Mouse (Mus musculus): ENCODE measurements around the gene Dcdc2a. TPM values are rescaled to one million over a fixed set of nuclear protein-coding genes. Genes with fewer than 3 reads are reported as not detected.

The Dcdc2a gene
- polyA plus RNA-seq, 1 experiment from 2014 or later = 0.24 TPM

DNA sequence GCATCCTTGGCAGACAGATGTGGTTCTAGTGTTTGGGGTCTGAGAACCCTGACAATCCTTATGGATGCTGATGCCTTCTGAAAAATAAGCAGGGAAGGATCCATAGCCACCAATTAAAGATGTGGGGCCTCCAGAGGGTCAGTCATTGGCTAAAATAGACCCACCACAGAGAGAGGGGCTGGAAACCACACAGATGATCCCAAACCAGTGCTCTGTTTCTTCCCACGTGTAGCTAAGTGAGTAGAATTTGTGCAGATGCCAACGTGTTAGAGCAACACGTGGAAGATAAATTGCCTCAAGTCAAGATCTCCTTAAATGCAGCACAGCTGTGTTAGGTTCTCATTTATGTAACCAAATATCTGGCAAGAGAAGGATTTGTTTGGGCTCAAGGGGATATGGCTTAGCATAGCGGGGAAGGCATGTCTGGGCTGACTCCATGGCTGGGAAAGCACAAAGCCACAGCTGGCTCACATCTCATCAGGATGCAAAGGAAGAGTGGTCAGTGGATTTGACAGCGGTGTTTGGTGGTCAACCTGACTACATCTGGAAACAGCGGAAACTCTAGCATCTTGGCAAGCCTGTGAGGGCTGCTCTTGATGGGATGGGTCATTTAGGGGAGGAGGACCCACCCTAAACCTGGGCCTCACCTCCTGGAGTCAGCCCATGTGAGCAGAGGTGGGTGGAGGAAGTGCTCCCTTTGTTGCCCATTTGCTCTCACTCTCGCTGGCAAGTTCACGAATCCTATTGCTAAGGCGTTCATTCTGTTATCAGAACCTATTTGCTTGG lies 198.9 kb downstream of the Dcdc2a start:
- Histone ChIP-seq H3K36me3 (ENCODE audit: control insufficient read depth, insufficient read depth, low read length) (no peaks in the 10 kb centered on the region), H3K4me3 (ENCODE audit: low read depth, low read length) (no peak overlapping the region), H3K4me1 (replicated peaks; ENCODE audit: control insufficient read depth, insufficient read depth) (no peaks in the 10 kb centered on the region), H3K27ac (replicated peaks) (no peak overlapping the region), H3K9me3 (ENCODE audit: control insufficient read depth, low read length) (no peaks in the 10 kb centered on the region), H3K9ac (ENCODE audit: low read length) (no peak overlapping the region), H3K4me2 (replicated peaks; ENCODE audit: low read depth) (no peak overlapping the region), H3K27me3 (ENCODE audit: control insufficient read depth, insufficient read depth, low read length) (no peaks in the 10 kb centered on the region)
- TF ChIP-seq EP300 (optimal IDR thresholded peaks at IDR 0.05) (no peak), CTCF (IDR thresholded peaks at IDR 0.05; ENCODE audit: low read depth) (no peak)
- WGBS = 34% methylated on average over 9 of the region's 9 CpGs
- ATAC-seq (ENCODE audit: low FRiP score, low TSS enrichment) (no peak), DNase-seq (ENCODE audit: low spot score) (no peak)

DNA sequence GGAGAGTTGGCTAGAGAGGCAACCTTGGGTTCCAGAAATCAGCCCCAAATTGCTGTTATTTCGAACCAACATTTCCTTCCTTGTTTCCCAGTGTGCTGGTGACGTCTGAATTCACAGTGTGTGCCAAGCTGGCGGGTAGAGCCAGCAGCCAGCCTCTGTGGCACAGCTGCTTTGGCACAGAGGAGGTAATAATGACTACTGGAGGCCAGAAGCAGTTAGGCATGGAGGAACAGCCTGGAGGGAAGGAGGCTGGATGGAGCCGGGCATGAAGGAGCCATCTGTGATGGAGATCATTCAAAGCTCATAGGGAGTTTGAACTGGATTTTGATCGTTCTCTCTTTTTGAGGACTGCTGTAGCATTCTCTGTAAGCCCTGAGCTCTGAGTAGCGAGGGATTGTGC lies 201.8 kb downstream of the Dcdc2a start:
- Histone ChIP-seq H3K36me3 (ENCODE audit: control insufficient read depth, insufficient read depth, low read length) (no peaks in the 10 kb centered on the region), H3K4me2 (replicated peaks; ENCODE audit: low read depth) (no peak overlapping the region), H3K9me3 (ENCODE audit: control insufficient read depth, low read length) (no peaks in the 10 kb centered on the region), H3K4me3 (ENCODE audit: low read depth, low read length) (no peak overlapping the region), H3K9ac (ENCODE audit: low read length) (no peak overlapping the region), H3K27ac (replicated peaks) (no peak overlapping the region), H3K27me3 (ENCODE audit: control insufficient read depth, insufficient read depth, low read length) (no peaks in the 10 kb centered on the region), H3K4me1 (replicated peaks; ENCODE audit: control insufficient read depth, insufficient read depth) (no peaks in the 10 kb centered on the region)
- ATAC-seq (ENCODE audit: low FRiP score, low TSS enrichment) = no peak
- DNase-seq (ENCODE audit: low spot score) = no peak
- WGBS = 82% methylated on average over 6 of the region's 6 CpGs
- TF ChIP-seq CTCF (IDR thresholded peaks at IDR 0.05; ENCODE audit: low read depth) (no peak), EP300 (optimal IDR thresholded peaks at IDR 0.05) (no peak)

Other genes starting within 250 kb of the Dcdc2a start
- 111 and 117 TPM in 2 replicates for gene Acot13, start 224.5 kb upstream of the Dcdc2a start, polyA plus RNA-seq (2015; fragmentation: Nextera tagmentation; extraction: Ambion mirVana)
- 21.6 and 22.0 TPM in 2 replicates for gene Tdp2, start 224.3 kb upstream of the Dcdc2a start, polyA plus RNA-seq (2015; fragmentation: Nextera tagmentation; extraction: Ambion mirVana)
- 0.19 and 0.58 TPM in 2 replicates for gene D130043K22Rik, start 210.9 kb upstream of the Dcdc2a start, polyA plus RNA-seq (2015; fragmentation: Nextera tagmentation; extraction: Ambion mirVana)
- 6.1 and 6.4 TPM in 2 replicates for gene Aldh5a1, start 118.3 kb upstream of the Dcdc2a start, polyA plus RNA-seq (2015; fragmentation: Nextera tagmentation; extraction: Ambion mirVana)
- gene Gpld1, start 112.9 kb upstream of the Dcdc2a start, polyA plus RNA-seq (2015; fragmentation: Nextera tagmentation; extraction: Ambion mirVana) = 25.6 and 26.0 TPM in 2 replicates
- 13.9 and 16.4 TPM in 2 replicates for gene Mrs2, start 35.6 kb upstream of the Dcdc2a start, polyA plus RNA-seq (2015; fragmentation: Nextera tagmentation; extraction: Ambion mirVana)
- 4.4 and 5.4 TPM in 2 replicates for gene Nrsn1, start 214.5 kb downstream of the Dcdc2a start, polyA plus RNA-seq (2015; fragmentation: Nextera tagmentation; extraction: Ambion mirVana)

Measured in stomach, postnatal 0 days (tissue).